Mouse (Mus musculus): ENCODE data around the gene Hs6st3.

Hs6st3 gene

GRCm38 (mm10) chr14:119656936-119657335 is 518.8 kb downstream of the Hs6st3 start:
- DNase-seq (ENCODE audit: low spot score) = no peak

GRCm38 (mm10) chr14:119665741-119666141 is 527.6 kb downstream of the Hs6st3 start:
- peak; percentile 16 for DNase-seq (ENCODE audit: low spot score)

DNA sequence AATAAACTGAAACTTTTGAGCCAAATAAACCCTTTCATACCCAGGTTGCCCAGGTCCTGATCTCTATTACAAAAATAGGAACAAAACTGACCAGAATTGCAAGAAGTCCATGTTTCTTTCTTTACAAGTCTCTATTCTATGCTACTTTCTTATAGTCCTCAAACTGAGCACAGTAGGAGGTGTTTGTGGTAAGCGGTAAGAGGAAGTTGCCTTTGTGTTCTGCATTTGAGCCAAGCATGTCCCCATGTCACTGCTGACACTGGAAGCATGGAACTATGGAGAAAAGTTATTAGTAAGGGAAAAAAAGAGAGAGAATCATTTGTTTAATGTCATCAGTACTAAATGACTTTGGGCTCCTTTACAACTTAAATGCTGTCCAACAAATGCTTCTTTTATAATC is 529.3 kb downstream of the Hs6st3 start:
- DNase-seq (ENCODE audit: low spot score) = no peak

DNA sequence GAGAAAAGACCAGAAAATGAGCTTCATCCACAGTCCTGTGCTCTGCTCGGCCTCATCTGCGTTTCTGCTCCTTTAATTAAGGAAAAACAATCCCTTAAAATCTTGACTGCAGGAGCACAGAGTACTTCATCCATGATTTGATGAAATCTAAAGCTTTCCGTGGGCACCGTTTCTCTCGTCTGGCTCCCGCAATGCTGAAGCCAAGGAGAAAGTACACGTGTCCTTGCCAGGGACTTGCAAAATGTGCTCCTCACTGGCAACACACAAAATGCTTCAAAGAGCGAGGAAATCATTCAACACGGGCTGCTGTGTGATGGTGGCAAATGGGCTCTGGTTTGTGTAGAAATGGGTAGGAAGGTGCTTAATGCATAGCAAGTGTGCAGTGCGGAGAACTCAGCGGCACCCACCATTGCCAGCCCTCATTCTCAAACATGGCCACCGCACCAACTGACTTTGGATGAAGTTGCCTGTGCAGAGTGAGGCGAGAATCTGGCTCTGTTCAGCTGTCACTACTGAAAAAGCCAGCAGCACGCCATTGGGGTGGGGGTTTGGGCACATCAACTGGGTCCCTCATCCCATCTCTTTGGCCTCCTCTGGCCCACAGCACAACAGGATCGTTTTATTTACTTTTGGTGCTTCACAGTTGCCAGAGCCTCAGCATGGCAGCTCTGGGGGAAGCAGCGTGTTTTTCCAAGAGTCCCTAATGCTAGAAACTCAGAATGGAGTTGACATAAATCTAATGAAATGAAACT is 532.9 kb downstream of the Hs6st3 start:
- no peak for DNase-seq (ENCODE audit: low spot score)

DNA sequence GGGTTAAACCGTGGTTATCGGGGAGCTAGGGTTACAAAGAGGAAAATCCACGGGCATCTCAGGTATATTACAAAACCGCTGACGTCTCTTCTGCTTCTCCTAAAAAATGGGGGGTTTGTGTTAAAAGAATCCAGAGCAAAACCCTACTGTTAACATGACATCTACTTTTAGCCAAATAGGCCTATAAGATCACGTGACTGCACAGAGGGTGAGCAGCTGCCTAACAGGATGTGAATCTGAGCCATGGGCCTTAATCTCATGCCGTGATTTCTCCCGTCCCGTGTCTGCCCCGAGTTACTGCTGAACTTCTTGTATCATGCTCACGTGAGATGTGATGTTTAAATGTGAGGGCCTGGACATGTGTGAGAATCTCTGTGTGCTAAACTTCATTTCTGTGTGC is 540.4 kb downstream of the Hs6st3 start:
- no peak for DNase-seq (ENCODE audit: low spot score)

DNA sequence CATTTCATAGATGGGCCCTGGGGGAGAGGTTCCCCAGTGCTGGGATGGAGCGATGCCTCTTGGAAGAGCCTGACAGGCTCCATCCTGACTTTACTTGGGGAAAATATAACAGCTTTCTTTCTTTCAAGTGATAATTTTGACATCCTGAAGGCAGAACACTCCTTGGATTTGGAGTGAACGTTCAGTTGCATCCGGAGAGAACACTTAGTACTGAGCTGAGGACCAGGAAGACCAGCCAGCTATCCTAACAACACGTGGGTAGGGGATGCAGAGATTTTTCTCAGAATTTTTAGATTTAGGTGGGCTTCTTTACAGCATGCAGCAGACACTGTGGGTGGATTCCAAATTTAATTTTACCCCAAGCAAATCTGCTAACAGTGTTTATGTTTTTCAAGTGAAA is 541.9 kb downstream of the Hs6st3 start:
- no peak for DNase-seq (ENCODE audit: low spot score)

- no peak for DNase-seq (ENCODE audit: low spot score)
Measured at GRCm38 (mm10) chr14:119687885-119688284, 549.7 kb downstream of the Hs6st3 start.

DNA sequence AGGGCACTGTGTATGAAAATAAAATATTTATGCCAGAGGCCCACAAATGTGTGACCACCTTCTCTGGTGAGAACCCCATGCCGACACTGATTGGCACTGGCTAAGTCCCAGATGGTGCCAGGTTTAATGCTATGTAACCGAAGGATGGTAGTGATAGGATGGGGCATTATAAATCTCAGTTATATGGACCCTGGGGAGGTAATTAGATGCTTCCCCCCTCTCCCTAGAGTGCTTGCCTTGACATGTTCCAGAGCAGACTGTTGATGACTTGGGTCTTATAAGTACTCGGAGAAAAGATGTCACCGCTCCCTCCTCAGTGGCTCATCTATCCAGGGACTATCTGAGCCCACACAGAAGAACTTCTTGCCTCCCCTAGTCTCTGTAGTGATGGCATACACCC is 561.8 kb downstream of the Hs6st3 start:
- no peak for DNase-seq (ENCODE audit: low spot score)

DNA sequence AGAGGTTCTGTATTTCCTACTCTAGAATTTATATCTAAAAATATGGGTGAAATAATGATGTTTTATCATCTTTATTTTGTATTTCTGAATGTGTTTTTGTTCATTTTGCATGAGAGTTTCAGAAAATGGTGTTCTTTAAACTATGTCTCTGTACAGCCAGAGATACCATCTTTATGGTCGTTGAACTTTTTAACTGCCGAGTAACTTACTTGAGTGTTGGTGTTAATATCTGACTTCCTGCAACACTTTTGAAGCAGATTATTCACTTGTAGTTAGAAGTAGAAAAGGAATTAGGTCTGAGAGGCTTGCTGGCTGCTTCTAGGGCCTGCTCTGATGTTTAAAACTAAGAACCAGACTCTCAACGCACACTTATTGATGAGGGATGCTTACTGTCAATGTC is 576.6 kb downstream of the Hs6st3 start:
- no peak for DNase-seq (ENCODE audit: low spot score)

DNA sequence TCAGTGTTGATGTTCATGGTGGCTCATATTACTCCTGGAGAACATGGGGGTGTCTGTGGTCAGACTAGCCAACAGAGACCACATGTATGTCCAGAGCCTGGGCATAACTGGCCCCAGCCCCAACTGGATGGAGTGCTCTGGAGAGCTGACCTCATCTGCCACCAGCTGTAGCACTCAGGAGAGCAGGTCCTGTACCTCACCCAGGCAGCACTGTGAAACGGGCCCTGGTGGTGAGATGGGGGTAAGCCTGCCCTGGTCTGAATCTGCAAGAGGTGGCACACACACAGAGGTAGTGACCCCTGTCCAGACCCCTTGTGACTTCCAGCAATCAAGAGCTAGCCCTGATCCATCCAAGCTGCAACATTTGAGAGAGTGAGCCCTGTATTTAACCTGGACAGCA is 579.2 kb downstream of the Hs6st3 start:
- no peak for DNase-seq (ENCODE audit: low spot score)

DNA sequence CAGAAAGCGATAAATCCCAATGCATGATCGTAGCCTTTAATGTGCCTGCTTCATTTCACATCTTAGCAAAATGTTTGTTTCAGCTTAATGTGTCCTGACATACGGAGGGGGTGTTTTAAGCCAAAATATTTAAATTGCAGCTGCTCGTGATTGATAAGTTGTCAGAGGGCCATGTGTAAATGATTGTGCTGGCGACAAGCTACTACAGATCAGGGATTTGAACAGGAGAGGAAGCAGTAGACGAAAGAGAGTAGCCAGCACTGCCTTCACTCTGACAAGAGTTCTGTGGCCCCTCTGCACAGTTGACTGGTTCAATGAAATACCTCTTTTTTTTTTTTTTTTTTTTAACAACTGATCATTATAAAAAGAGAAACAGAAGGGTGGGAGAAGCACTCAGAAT is 587.0 kb downstream of the Hs6st3 start:
- DNase-seq (ENCODE audit: low spot score) = no peak

- no peak for DNase-seq (ENCODE audit: low spot score)
Measured at GRCm38 (mm10) chr14:119731436-119732080, 593.4 kb downstream of the Hs6st3 start.

GRCm38 (mm10) chr14:119732219-119732618 is 594.1 kb downstream of the Hs6st3 start:
- no peak for DNase-seq (ENCODE audit: low spot score)

DNA sequence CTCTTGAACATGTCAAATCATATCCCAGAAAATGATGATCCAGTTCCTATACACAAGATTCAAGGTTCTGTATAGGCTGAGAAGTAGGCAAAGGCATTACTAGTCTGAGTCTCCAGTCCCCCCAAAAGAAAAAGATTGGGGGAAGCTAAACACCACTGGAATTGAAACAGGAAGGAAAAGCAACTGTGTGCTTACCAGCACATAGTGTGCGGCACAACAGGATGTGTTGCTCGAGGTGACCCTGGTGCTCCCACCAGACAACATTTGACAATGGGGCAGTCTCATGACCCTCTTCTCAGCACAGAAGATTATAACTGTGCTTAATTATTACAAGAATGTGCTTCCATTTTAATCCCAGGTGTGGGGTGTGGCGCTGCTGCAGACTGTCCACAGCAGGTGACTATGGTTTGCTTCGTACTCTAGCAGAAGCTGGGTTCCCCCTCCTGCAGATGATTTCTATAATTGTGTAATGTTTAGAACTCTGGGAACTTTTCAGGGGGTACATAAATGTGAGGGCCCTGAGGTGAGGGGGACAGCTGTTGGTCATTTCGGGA is 599.3 kb downstream of the Hs6st3 start:
- DNase-seq (ENCODE audit: low spot score) = no peak

- no peak for DNase-seq (ENCODE audit: low spot score)
Measured at GRCm38 (mm10) chr14:119741791-119742190, 603.6 kb downstream of the Hs6st3 start.

DNA sequence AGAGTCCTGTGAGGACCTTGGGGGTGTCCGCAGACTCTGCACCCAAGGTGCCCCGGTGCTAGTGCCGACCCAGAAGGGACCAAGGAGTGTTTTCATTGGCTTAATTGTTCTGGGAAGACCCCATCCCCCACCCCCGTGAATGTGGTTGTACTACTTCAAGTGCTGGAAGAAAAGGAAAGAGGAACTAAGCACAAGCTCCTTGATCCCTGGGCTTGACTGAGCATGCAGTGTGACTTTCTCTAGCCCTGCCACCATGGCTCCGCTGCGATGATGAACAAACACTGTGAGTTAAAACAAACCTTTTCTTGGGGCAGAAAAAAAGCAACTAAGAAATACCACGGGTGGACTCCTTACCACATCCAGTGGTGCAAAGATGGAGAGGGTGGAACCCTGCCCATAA is 623.2 kb downstream of the Hs6st3 start:
- no peak for DNase-seq (ENCODE audit: low spot score)

- DNase-seq (ENCODE audit: low spot score) = no peak
Measured at GRCm38 (mm10) chr14:119772040-119772439, 633.9 kb downstream of the Hs6st3 start.

- DNase-seq (ENCODE audit: low spot score) = no peak
Measured at GRCm38 (mm10) chr14:119776261-119776660, 638.1 kb downstream of the Hs6st3 start.

GRCm38 (mm10) chr14:119779982-119780588 is 641.9 kb downstream of the Hs6st3 start:
- DNase-seq (ENCODE audit: low spot score) = no peak

GRCm38 (mm10) chr14:119781111-119781510 is 643.0 kb downstream of the Hs6st3 start:
- DNase-seq (ENCODE audit: low spot score) = no peak

DNA sequence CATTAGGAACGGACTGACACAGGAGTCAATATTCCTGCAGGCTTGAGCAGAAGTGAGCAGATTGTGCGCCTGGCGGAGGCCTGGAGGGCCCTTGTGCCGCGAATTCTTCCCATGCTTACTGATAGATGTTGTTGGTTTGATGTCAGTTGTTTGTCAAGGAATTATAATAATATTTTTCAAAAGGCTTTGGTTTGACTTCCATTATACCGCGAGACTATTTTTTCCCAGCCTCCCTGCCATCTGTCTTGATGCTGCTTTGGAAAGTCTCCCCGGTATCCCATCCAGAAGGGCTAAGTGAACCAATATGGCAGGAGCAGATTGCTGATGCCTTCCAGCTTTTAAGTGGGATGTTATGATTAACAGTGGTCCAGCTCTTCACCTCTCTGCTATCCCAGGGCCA is 651.3 kb downstream of the Hs6st3 start:
- no peak for DNase-seq (ENCODE audit: low spot score)

GRCm38 (mm10) chr14:119797172-119797850 is 659.2 kb downstream of the Hs6st3 start:
- DNase-seq (ENCODE audit: low spot score) = no peak

DNA sequence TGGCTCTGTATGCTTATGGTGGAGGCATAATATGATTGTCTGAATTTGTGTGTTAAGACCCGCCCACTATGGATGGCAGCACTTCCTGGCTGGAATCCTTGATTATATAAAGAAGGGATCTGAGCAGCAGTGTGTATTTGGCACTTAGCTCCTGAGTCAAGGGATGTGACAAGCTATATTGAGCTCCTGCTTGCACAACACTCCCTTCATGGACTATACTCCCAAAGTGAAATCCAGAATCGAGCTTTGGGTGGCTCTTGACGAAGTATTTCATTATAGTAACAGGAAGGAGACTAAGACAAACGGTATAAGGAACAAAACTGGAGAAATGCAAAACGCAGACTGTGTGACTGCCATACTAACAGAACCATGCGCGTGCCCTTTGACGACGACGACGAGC is 660.4 kb downstream of the Hs6st3 start:
- no peak for DNase-seq (ENCODE audit: low spot score)

All from MN1 (cell line).